7 mouse cellular contexts compared by ENCODE assay signal in the genomic region with DNA sequence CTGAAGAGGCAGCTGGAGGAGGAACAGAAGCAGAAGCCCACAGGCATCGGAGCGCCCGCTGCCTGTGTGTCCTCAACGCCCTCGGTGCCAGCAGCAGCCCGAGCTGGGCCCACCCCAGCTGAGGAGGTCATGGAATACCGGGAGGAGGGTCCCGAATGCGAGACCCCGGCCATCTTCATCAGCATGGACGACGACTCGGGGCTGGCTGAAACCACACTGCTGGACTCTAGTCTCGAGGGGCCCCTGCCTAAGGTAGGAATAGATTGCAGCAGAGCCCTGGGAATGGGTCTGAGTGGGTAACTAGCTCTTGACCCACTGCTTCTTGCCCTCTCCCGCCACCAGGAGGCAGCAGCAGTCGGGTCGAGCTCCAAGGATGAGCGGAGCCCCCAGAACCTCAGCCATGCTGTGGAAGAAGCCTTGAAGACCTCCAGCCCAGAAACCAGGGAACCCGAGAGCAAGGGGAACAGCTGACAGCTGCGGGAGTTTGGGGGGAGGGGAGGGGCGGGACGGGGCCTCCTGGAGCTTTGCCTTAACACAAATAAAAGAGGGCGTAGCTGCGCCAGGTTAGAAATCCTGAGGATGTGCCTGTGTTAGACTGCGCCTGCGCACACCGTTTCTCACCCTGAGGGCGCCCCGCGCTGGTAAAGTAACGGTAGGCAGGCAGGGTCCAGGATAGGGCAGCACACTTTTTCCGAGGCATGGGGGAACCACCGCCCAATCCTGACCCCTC. TPM values are rescaled to one million over a fixed set of nuclear protein-coding genes. Genes with fewer than 3 reads are reported as not detected.
DNase-seq lines count a peak whose midpoint lies in the region; ATAC-seq lines count a peak whose summit lies in the region.

Gene Rsph6a, plus strand, starts transcription at position 644 of the 730 bp plus-strand sequence.

- no peak within 1 kb of the TSS for H3K27ac ChIP-seq in lung, embryonic 15.5 days
- no peak within 1 kb of the TSS for H3K27ac ChIP-seq in forebrain, embryonic 11.5 days (ENCODE audit: low read depth, low read length)
- no peak within 1 kb of the TSS for H3K27ac ChIP-seq in intestine, embryonic 16.5 days (ENCODE audit: low read length)
- H3K27ac ChIP-seq in midbrain, embryonic 11.5 days (ENCODE audit: low read depth, low read length): no peak within 1 kb of the TSS

- no peak; the same call in 1 of the 2 replicates for ATAC-seq in lung, embryonic 15.5 days (ENCODE audit: borderline replicate concordance, extremely low read depth, low FRiP score, low TSS enrichment)
- ATAC-seq in forebrain, embryonic 11.5 days (replicated peaks; ENCODE audit: low FRiP score): peak; percentile 76
- ATAC-seq in intestine, embryonic 16.5 days: peak; percentile 39; the same call in 1 of the 2 replicates
- ATAC-seq in midbrain, embryonic 11.5 days (ENCODE audit: low FRiP score): peak; percentile 81

- H3K4me1 ChIP-seq in lung, embryonic 15.5 days: no peaks in the 10 kb centered on the region
- H3K4me1 ChIP-seq in forebrain, embryonic 11.5 days (replicated peaks; ENCODE audit: control insufficient read depth, insufficient read depth, low read length): no peaks in the 10 kb centered on the region
- peaks cover 9% of the 10 kb centered on the region; the same call in 1 of the 2 replicates for H3K4me1 ChIP-seq in intestine, embryonic 16.5 days (ENCODE audit: control insufficient read depth, insufficient read depth, low read length)
- peaks cover 6% of the 10 kb centered on the region for H3K4me1 ChIP-seq in midbrain, embryonic 11.5 days (ENCODE audit: control insufficient read depth, insufficient read depth, low read length)

- H3K9ac ChIP-seq in lung, embryonic 15.5 days: 0 out of 2 replicates have a peak within 1 kb of the TSS, but pooled peaks have one; percentile 7
- H3K9ac ChIP-seq in forebrain, embryonic 11.5 days (ENCODE audit: low read length): peak within 1 kb of the TSS; percentile 29
- peak within 1 kb of the TSS; percentile 22; the same call in 1 of the 2 replicates for H3K9ac ChIP-seq in intestine, embryonic 16.5 days (ENCODE audit: low read depth, low read length)
- H3K9ac ChIP-seq in midbrain, embryonic 11.5 days (ENCODE audit: low read length): peak within 1 kb of the TSS; percentile 35

- no peak within 1 kb of the TSS for H3K4me2 ChIP-seq in lung, embryonic 15.5 days
- H3K4me2 ChIP-seq in forebrain, embryonic 11.5 days (ENCODE audit: low read depth, low read length, severe bottlenecking): peak within 1 kb of the TSS; percentile 44; the same call in 1 of the 2 replicates
- H3K4me2 ChIP-seq in intestine, embryonic 16.5 days (ENCODE audit: low read depth, low read length): peak within 1 kb of the TSS; percentile 24; the same call in 1 of the 2 replicates
- peak within 1 kb of the TSS; percentile 38 for H3K4me2 ChIP-seq in midbrain, embryonic 11.5 days

- H3K4me3 ChIP-seq in lung, embryonic 15.5 days: no peak within 1 kb of the TSS
- no peak within 1 kb of the TSS; the same call in none of the 2 replicates for H3K4me3 ChIP-seq in forebrain, embryonic 11.5 days (ENCODE audit: low read depth, low read length)
- H3K4me3 ChIP-seq in intestine, embryonic 16.5 days (ENCODE audit: low read length): no peak within 1 kb of the TSS
- peak within 1 kb of the TSS; percentile 22; the same call in 1 of the 2 replicates for H3K4me3 ChIP-seq in midbrain, embryonic 11.5 days (ENCODE audit: low read depth, low read length)

- WGBS in lung, embryonic 15.5 days: 34% methylated on average over 33 of the region's 33 CpGs
- 25% methylated on average over 33 of the region's 33 CpGs for WGBS in forebrain, embryonic 11.5 days
- 31% methylated on average over 33 of the region's 33 CpGs for WGBS in intestine, embryonic 16.5 days
- WGBS in midbrain, embryonic 11.5 days: 22% methylated on average over 33 of the region's 33 CpGs

- no peak for DNase-seq in lung, adult 18-20 months
- peak; percentile 43 to 55 for DNase-seq in cerebellum, adult 18-20 months
- DNase-seq in forebrain, embryonic 11.5 days (ENCODE audit: low spot score): peak; percentile 88
- peak; percentile 94 for DNase-seq in midbrain, embryonic 11.5 days (ENCODE audit: low spot score, missing footprints)
- peak; percentile 37 for DNase-seq in thymus, postnatal 25 days

- H3K9me3 ChIP-seq in lung, embryonic 15.5 days: no peaks in the 10 kb centered on the region
- H3K9me3 ChIP-seq in forebrain, embryonic 11.5 days (ENCODE audit: control insufficient read depth, low read length): no peaks in the 10 kb centered on the region
- no peaks in the 10 kb centered on the region for H3K9me3 ChIP-seq in intestine, embryonic 16.5 days (ENCODE audit: control insufficient read depth, low read length)
- H3K9me3 ChIP-seq in midbrain, embryonic 11.5 days (ENCODE audit: control insufficient read depth, low read length): no peaks in the 10 kb centered on the region

- peaks cover 31% of the 10 kb centered on the region for H3K36me3 ChIP-seq in lung, embryonic 15.5 days
- peaks cover 14% of the 10 kb centered on the region; the same call in 1 of the 2 replicates for H3K36me3 ChIP-seq in forebrain, embryonic 11.5 days (ENCODE audit: control insufficient read depth, insufficient read depth, low read length)
- H3K36me3 ChIP-seq in intestine, embryonic 16.5 days (ENCODE audit: control insufficient read depth, insufficient read depth, low read length): peaks cover 14% of the 10 kb centered on the region
- H3K36me3 ChIP-seq in midbrain, embryonic 11.5 days (ENCODE audit: control insufficient read depth, insufficient read depth, low read length): peaks cover 20% of the 10 kb centered on the region

- H3K27me3 ChIP-seq in lung, embryonic 15.5 days: no peaks in the 10 kb centered on the region
- H3K27me3 ChIP-seq in forebrain, embryonic 11.5 days (ENCODE audit: control insufficient read depth, insufficient read depth, low read length): no peaks in the 10 kb centered on the region
- no peaks in the 10 kb centered on the region for H3K27me3 ChIP-seq in intestine, embryonic 16.5 days (replicated peaks; ENCODE audit: control insufficient read depth, insufficient read depth, low read length)
- H3K27me3 ChIP-seq in midbrain, embryonic 11.5 days (ENCODE audit: control insufficient read depth, insufficient read depth, low read length): no peaks in the 10 kb centered on the region

RNA-seq across cellular contexts. Expression of gene Rsph6a, which starts in this region (rescaled TPM):
- not detected in 2 replicates for polyA plus RNA-seq in lung, embryonic 15.5 days (2015; fragmentation: Nextera tagmentation; extraction: Ambion mirVana)
- polyA plus RNA-seq in forebrain, embryonic 11.5 days (2014; fragmentation: Nextera tagmentation; extraction: Ambion mirVana): not detected in 2 replicates
- polyA plus RNA-seq in intestine, embryonic 16.5 days (2015; fragmentation: Nextera tagmentation; extraction: Ambion mirVana): 0.05 TPM in 1 of 2 replicates, not detected in the other
- polyA plus RNA-seq in midbrain, embryonic 11.5 days (2014; fragmentation: Nextera tagmentation; extraction: Ambion mirVana): not detected in 2 replicates

Comparison
In these comparisons a context has a peak if more than half of its experiments do, and no peak if none do; other contexts are left out.
1. Peak in DNase-seq, ATAC-seq, H3K9ac ChIP-seq and H3K4me2 ChIP-seq in forebrain, embryonic 11.5 days; RNA of the gene not detected or under 1 TPM.
2. Peak in ATAC-seq, H3K9ac ChIP-seq and H3K4me2 ChIP-seq in intestine, embryonic 16.5 days; RNA of the gene not detected or under 1 TPM.
3. Peak in DNase-seq, ATAC-seq, H3K4me3 ChIP-seq, H3K9ac ChIP-seq and H3K4me2 ChIP-seq in midbrain, embryonic 11.5 days; RNA of the gene not detected or under 1 TPM.
4. DNase-seq: peak in cerebellum, adult 18-20 months (2 of 2) and thymus, postnatal 25 days (single experiment); none in lung, adult 18-20 months (0 of 2).
5. Peak in every context shown above with its lines, with median percentiles within 50 percentile points of each other: H3K9ac ChIP-seq.